Mouse (Mus musculus): ENCODE results near the gene Hsdl2. TPM values are rescaled to one million over a fixed set of nuclear protein-coding genes. Genes with fewer than 3 reads are reported as not detected.

The Hsdl2 gene
- total and polyA plus RNA-seq, 3 experiments, result 1.9 to 25.0 (median 18.5) TPM

DNA sequence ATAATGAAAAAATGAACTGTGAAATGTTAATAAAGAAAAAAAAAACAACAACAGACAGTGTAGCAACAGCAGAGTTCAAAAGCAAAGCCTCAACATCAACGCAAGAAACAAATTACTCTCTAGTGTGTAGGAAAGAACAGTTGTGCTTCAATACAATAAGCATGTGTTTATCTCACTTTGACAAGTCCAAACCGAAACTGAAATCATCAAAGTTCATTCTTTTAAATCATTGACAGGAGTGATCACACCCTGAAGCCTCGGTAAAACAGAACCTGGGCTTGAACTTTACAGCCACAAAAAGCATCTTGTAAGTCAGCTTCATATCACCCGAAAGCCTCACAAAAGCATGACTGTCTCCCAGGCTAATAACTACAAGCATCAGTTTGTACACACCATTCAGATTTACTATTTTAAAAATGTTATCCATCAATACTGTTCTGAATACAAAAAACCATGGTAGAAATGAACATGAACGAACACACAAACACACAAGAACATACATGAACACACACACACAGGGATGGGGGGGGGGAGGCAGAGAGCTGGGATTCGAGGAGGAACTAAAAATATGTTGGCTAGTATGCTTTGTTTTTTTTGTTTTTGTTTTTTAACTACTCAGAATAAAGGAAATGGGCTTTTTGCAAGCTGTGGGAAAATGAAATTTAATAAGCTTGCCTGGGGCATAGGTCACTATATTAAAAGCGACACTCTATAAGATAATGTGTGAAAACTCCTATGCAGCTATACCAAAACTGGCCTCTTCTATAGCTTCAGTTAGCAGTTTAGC, 34.9 kb upstream of the Hsdl2 start:
- H3K9me3 ChIP-seq (replicated peaks), result no peaks in the 10 kb centered on the region
- ATAC-seq (ENCODE audit: extremely low read depth, insufficient number of reproducible peaks, low FRiP score, poor library complexity, severe bottlenecking), result no peak
- H3K27me3 ChIP-seq (ENCODE audit: insufficient read depth, low read length), result no peaks in the 10 kb centered on the region
- H3K36me3 ChIP-seq (replicated peaks), result peaks cover 4% of the 10 kb centered on the region
- no peak for TF ChIP-seq GATA2 (IDR thresholded peaks at IDR 0.05; ENCODE audit: borderline replicate concordance, low read depth, low read length)
- no peak for TF ChIP-seq POLR2AphosphoS5 (IDR thresholded peaks at IDR 0.05; ENCODE audit: insufficient replicate concordance, low read depth, low read length)
- TF ChIP-seq CTCF (IDR thresholded peaks at IDR 0.05; ENCODE audit: low read depth, low read length), result no peak
- DNase-seq (ENCODE audit: low spot score), result no peak
- peak overlapping the region; percentile 95; the same call in 1 of the 2 replicates for H3K4me3 ChIP-seq (ENCODE audit: low read depth, low read length)
- H3K4me1 ChIP-seq (ENCODE audit: insufficient read depth, low read depth, low read length), result peaks cover 29% of the 10 kb centered on the region

DNA sequence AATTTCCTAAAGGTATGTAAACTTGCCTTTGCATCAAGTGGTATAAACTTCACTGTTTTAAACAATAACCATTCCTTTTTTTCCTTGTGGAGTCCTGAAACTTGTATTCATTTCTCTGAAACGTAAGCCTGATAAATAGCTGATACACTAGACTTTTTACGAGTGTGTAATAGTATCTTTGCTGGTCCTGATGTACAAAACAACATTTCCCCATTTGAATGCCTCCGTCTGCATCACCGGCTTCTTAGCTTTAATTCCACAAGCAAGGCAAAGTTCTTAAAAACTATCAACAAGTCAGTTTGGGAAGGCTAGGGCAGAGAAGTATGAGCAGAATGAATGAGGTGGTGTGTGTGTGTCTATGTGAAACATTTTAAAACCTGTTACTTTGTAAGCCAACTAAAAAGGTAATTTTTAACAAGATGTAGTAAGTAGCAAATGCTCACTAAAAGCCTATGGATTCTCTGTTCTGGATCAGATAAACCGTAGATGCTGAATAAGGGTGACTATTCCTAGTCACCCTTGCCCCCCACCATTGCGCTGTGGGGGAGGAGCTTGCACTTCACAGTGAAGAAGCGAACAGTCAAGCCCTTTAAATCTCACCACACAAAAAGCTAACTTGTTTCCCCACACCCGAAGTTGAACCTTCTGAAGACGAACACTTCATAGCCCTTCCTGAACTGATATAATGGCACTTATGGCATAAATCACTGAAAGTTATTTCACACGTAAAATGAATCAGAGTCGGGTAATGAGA, 34.0 kb upstream of the Hsdl2 start:
- TF ChIP-seq CTCF (IDR thresholded peaks at IDR 0.05; ENCODE audit: low read depth, low read length), result no peak
- Histone ChIP-seq H3K4me3 (ENCODE audit: low read depth, low read length) (peak overlapping the region; percentile 95), H3K27me3 (ENCODE audit: insufficient read depth, low read length) (no peaks in the 10 kb centered on the region), H3K4me1 (ENCODE audit: insufficient read depth, low read depth, low read length) (peaks cover 24% of the 10 kb centered on the region), H3K9me3 (replicated peaks) (no peaks in the 10 kb centered on the region), H3K36me3 (replicated peaks) (peaks cover 2% of the 10 kb centered on the region)
- ATAC-seq (ENCODE audit: extremely low read depth, insufficient number of reproducible peaks, low FRiP score, poor library complexity, severe bottlenecking) (peak; percentile 16; the same call in 1 of the 2 replicates), DNase-seq (ENCODE audit: low spot score) (no peak)

DNA sequence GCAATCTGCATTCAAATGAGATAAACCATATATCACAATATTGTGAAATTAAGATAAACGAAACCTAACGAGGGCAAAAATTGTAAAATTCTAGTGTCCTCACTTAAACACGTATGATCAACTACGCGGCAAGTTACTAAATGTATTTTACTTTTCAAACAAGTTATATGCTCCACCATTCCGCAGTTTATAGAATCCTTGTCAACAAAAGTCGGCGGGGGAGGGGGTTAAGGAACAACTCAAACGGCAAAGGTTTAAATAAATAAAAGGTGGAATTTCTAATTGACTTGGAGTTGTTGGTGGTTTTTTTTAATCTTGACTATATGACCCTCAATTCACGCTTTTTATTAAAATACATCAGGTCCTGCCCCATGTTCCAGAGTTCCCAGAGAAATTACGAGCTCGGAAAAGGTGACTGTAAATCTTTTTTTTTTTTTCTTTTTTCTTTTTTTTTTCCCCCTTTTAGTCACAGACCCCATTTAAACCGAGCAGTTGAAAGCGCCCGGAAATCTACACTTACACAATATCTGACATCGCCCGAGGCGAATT, 33.3 kb upstream of the Hsdl2 start:
- H3K36me3 ChIP-seq (replicated peaks), result peaks cover 2% of the 10 kb centered on the region
- H3K4me1 ChIP-seq (ENCODE audit: insufficient read depth, low read depth, low read length), result peaks cover 21% of the 10 kb centered on the region

DNA sequence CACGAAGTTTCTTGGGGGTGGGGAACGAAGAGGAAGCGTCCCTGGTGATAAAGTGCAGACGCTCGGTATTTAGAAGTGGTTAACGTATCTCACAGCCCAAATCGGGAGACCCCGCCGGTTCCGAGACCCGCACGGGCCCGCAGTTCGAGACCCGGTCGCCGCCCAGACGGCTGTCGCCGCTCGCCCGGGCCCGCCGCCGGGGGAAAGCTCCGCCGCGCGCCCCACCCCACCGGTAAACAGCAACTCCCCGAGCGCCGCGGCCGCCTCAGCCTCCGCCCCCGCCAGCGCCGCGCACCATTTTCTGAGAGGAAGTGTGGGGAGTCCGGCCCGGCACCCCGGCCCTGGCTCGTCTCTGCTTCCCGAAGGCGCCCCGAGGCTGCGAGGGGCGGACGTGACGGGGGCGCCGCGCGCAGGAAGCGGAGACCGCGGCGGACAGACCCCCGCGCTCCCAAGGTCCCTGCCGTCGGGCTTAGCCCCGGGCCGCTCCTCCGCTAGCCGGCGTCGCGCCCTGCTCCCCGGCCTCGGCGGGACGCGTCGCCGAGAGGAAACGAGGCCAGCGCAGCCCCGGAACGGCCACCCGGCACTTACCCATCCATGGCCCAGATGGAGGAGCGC, 32.7 kb upstream of the Hsdl2 start:
- Histone ChIP-seq H3K9me3 (replicated peaks) (no peaks in the 10 kb centered on the region), H3K27me3 (ENCODE audit: insufficient read depth, low read length) (no peaks in the 10 kb centered on the region), H3K4me1 (ENCODE audit: insufficient read depth, low read depth, low read length) (peaks cover 21% of the 10 kb centered on the region), H3K4me3 (ENCODE audit: low read depth, low read length) (peak overlapping the region; percentile 95), H3K36me3 (replicated peaks) (peaks cover 2% of the 10 kb centered on the region)
- DNase-seq (ENCODE audit: low spot score) (peak; percentile 29), ATAC-seq (ENCODE audit: extremely low read depth, insufficient number of reproducible peaks, low FRiP score, poor library complexity, severe bottlenecking) (no peak)
- TF ChIP-seq POLR2AphosphoS5 (IDR thresholded peaks at IDR 0.05; ENCODE audit: insufficient replicate concordance, low read depth, low read length), result no peak
- TF ChIP-seq GATA2 (IDR thresholded peaks at IDR 0.05; ENCODE audit: borderline replicate concordance, low read depth, low read length), result no peak
- no peak for TF ChIP-seq TAL1 (conservative IDR thresholded peaks at IDR 0.05; ENCODE audit: low read depth, low read length)
- TF ChIP-seq GATA1 (IDR thresholded peaks at IDR 0.05; ENCODE audit: borderline replicate concordance, low read length), result no peak
- no peak for TF ChIP-seq CTCF (IDR thresholded peaks at IDR 0.05; ENCODE audit: low read depth, low read length)

More for the DNA sequence above, 33.3 kb upstream of the Hsdl2 start:
- Histone ChIP-seq H3K27me3 (ENCODE audit: insufficient read depth, low read length) (no peaks in the 10 kb centered on the region), H3K9me3 (replicated peaks) (no peaks in the 10 kb centered on the region), H3K4me3 (ENCODE audit: low read depth, low read length) (peak overlapping the region; percentile 95)
- no peak for DNase-seq (ENCODE audit: low spot score)
- TF ChIP-seq POLR2AphosphoS5 (IDR thresholded peaks at IDR 0.05; ENCODE audit: insufficient replicate concordance, low read depth, low read length) (no peak), GATA2 (IDR thresholded peaks at IDR 0.05; ENCODE audit: borderline replicate concordance, low read depth, low read length) (no peak), GATA1 (IDR thresholded peaks at IDR 0.05; ENCODE audit: borderline replicate concordance, low read length) (no peak), TAL1 (conservative IDR thresholded peaks at IDR 0.05; ENCODE audit: low read depth, low read length) (no peak)
- ATAC-seq (ENCODE audit: extremely low read depth, insufficient number of reproducible peaks, low FRiP score, poor library complexity, severe bottlenecking), result no peak

DNA sequence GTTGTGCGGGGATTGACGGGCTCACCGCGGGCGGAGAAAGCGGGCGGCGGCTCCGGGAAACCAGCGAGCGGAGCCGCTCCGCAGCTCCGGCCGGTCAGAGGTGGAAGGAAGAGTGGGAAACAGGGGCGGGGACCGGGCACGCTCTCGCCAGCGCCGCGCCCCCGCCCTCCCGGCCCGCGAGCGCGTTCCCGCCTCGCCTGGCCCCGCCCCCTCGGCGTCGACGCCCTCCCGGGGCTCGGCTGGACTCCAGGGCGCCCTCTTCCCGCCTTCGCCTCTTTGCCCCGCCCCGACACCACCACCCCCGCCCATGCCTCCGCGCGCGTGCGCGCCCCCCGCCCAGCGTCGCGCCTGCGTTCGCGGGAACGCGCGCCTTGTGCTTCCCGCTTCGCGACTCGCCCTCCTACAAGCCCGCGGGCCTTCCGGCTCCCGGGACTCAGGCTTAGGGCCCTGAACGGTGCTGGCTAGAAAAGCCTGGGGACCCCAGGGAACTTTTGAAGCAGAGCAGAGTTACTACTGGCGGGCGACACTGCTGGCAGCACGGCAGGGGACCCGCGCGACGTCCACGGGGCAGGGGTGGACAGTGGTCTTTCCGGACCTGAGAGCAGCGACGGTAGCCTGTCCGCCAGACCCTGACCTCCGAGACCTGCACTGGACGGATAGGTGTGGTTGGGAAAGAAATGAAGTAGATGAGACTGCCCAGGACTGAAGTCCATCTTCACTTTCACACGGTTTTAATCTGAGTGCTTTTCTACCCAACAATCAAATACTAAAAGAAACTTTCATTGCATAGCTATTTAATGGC, 32.0 kb upstream of the Hsdl2 start, which contains the start of gene Ptbp3:
Gene Ptbp3 (minus strand): TSS at position 190 of the 802 bp plus-strand sequence.
- no peak for TF ChIP-seq GATA2 (IDR thresholded peaks at IDR 0.05; ENCODE audit: borderline replicate concordance, low read depth, low read length)
- TF ChIP-seq GATA1 (IDR thresholded peaks at IDR 0.05; ENCODE audit: borderline replicate concordance, low read length), result no peak
- no peak for TF ChIP-seq CTCF (IDR thresholded peaks at IDR 0.05; ENCODE audit: low read depth, low read length)
- TF ChIP-seq TAL1 (conservative IDR thresholded peaks at IDR 0.05; ENCODE audit: low read depth, low read length), result no peak
- no peak for TF ChIP-seq POLR2AphosphoS5 (IDR thresholded peaks at IDR 0.05; ENCODE audit: insufficient replicate concordance, low read depth, low read length)

More for the DNA sequence above, 32.0 kb upstream of the Hsdl2 start, which contains the start of gene Ptbp3:
- peaks cover 2% of the 10 kb centered on the region for H3K36me3 ChIP-seq (replicated peaks)
- H3K4me1 ChIP-seq (ENCODE audit: insufficient read depth, low read depth, low read length), result peaks cover 21% of the 10 kb centered on the region
- H3K4me3 ChIP-seq (ENCODE audit: low read depth, low read length), result peak within 1 kb of the TSS; percentile 95
- no peaks in the 10 kb centered on the region for H3K9me3 ChIP-seq (replicated peaks)
- ATAC-seq (ENCODE audit: extremely low read depth, insufficient number of reproducible peaks, low FRiP score, poor library complexity, severe bottlenecking) (peak; percentile 73), DNase-seq (ENCODE audit: low spot score) (peak; percentile 71)
- H3K27me3 ChIP-seq (ENCODE audit: insufficient read depth, low read length), result no peaks in the 10 kb centered on the region
